Mouse (Mus musculus) thymus, adult 2 months (tissue): ENCODE results near the gene Prodh2. TPM values are rescaled to one million over a fixed set of nuclear protein-coding genes. Genes with fewer than 3 reads are reported as not detected.

Experiments
- DNase-seq: peaks from one replicate; pipeline ENCODE4 v3.0.0; 2021
- H3K27ac ChIP-seq: fragments of 200-500 bp; 2 replicates; pipeline ENCODE4 v1.5.1; 2012; ENCODE audit warnings: low read length, control low read depth; ENCODE audit not compliant: control insufficient read depth, insufficient read depth
- H3K27me3 ChIP-seq: fragments of 200-500 bp; 2 replicates; pipeline ENCODE4 v1.6.1; 2012; ENCODE audit warnings: mild to moderate bottlenecking, low read length, moderate library complexity, mixed read lengths; ENCODE audit not compliant: control insufficient read depth, insufficient read depth
- H3K36me3 ChIP-seq: fragments of 200-500 bp; 2 replicates; pipeline ENCODE4 v1.6.1; 2012; ENCODE audit warnings: mild to moderate bottlenecking, low read length, moderate library complexity; ENCODE audit not compliant: control insufficient read depth, insufficient read depth
- H3K4me1 ChIP-seq: fragments of 200-500 bp; replicated peaks from 2 replicates; pipeline ENCODE4 v1.6.1; 2012; ENCODE audit warnings: low read length; ENCODE audit not compliant: control insufficient read depth, insufficient read depth
- H3K4me3 ChIP-seq: fragments of 200-500 bp; 2 replicates; pipeline ENCODE4 v1.5.1; 2012; ENCODE audit warnings: mild to moderate bottlenecking, low read length, control low read depth, moderate library complexity; ENCODE audit not compliant: control insufficient read depth, insufficient read depth
- CTCF ChIP-seq: fragments of 200-500 bp; IDR thresholded peaks from 2 replicates; pipeline ENCODE4 v1.5.1; 2012; ENCODE audit warnings: mild to moderate bottlenecking, control low read depth, low read length, moderate library complexity, borderline replicate concordance; ENCODE audit not compliant: control insufficient read depth, poor library complexity, insufficient read depth; ENCODE audit errors: extremely low read depth
- POLR2A ChIP-seq: fragments of 200-500 bp; IDR thresholded peaks from 2 replicates; pipeline ENCODE4 v1.6.1; 2012; ENCODE audit warnings: mild to moderate bottlenecking, low read length, control low read depth, moderate library complexity; ENCODE audit not compliant: control insufficient read depth, poor library complexity, insufficient read depth; ENCODE audit errors: extremely low read depth
- WGBS: fragments of 180-500 bp; shearing (Covaris S2); methylation state at CpG from one replicate; pipeline ENCODE4 v1.1.7; 2018; 5-methylcytosine and 5-hydroxymethylcytosine counted together
- polyA plus RNA-seq: library from polyadenylated mRNA; depleted of rRNA; stranded (reverse); fragments of >200 nt; gene quantifications from 2 replicates; pipeline ENCODE4 v1.2.3, GENCODE M21; 2012

Prodh2 gene
- polyA plus RNA-seq, 1 experiment = 0.13 TPM

- TF ChIP-seq CTCF (peak; percentile 48; the same call in 1 of the 2 replicates), POLR2A (peak; percentile 71; the same call in 1 of the 2 replicates)
- peak within 1 kb of the TSS; percentile 97 for H3K27ac ChIP-seq
- H3K27me3 ChIP-seq = no peaks in the 10 kb centered on the region
- H3K4me1 ChIP-seq = peaks cover 11% of the 10 kb centered on the region
- H3K4me3 ChIP-seq = peak within 1 kb of the TSS; percentile 89
- DNase-seq = peak; percentile 97
- H3K36me3 ChIP-seq = peaks cover 19% of the 10 kb centered on the region
- under 1% methylated on average over 44 of the region's 44 CpGs for WGBS
Observed at GRCm38 (mm10) chr7:30552102-30553020, 58.9 kb downstream of the Prodh2 start, which contains the start of the genes Hspb6 and Proser3. Gene Hspb6 (plus strand): TSS chr7:30552178. Gene Proser3 (minus strand): TSS chr7:30552299.

DNA sequence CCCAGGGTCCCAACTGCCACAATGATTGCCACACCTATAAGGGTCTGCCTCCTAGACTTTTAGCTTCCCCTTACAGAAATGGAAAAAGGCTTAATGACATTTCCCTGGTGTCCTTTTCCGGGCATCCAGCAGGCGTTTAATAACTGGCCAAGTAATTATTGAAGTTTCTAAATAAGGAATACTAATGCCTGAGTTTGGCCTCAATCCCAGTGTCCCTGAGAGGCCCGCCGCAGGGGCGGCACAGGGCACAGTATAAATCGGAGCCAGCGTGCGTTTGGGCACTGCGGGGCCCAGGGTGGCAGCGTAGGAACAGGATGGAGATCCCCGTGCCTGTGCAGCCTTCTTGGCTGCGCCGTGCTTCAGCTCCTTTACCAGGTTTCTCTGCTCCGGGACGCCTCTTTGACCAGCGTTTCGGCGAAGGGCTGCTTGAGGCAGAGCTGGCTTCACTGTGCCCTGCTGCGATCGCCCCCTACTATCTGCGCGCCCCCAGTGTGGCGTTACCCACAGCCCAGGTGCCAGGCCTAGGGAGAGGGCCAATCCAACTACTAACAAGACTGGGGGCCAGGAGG lies 59.7 kb downstream of the Prodh2 start:
- no peaks in the 10 kb centered on the region for H3K27me3 ChIP-seq
- H3K4me3 ChIP-seq = peak overlapping the region; percentile 89
- TF ChIP-seq POLR2A (no peak), CTCF (no peak)
- WGBS = 1% methylated on average over 23 of the region's 23 CpGs
- peak overlapping the region; percentile 76; the same call in 1 of the 2 replicates for H3K27ac ChIP-seq
- H3K4me1 ChIP-seq = peaks cover 13% of the 10 kb centered on the region
- no peak for DNase-seq
- peaks cover 19% of the 10 kb centered on the region for H3K36me3 ChIP-seq

GRCm38 (mm10) chr7:30553810-30554584 lies 60.6 kb downstream of the Prodh2 start:
- 87% methylated on average over 22 of the region's 22 CpGs for WGBS
- TF ChIP-seq CTCF (no peak), POLR2A (no peak)
- DNase-seq = no peak

DNA sequence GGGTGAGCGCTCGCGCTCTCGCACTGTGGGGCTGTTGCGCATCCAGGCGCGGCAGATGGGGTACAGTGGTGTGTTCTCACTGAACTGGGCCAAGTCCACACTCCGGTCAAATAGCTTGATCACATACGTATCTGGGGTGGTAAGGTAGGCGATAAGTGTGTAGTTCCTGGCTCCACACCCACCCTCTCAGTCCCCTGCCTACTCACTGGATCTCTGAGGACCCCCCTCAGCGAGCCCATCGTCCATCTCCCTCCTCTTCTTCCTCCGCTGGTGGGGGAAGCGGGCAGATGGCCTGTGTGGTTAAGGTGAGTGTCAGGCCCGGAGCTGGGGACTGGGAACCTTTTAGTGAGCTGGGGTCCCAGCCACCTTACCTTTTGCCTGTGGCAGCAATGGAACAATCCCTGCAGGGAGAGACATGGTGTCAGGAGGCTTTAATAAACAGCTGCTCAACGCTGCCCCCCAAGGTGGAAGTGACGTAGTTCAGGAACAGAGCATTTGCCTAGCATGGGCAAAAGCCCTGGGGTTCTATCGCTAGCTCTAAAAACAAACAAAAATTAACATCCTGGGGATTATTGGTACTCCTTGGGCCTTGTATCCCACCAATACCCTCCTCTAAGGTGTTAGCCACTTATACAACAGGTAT lies 63.6 kb downstream of the Prodh2 start:
- no peaks in the 10 kb centered on the region for H3K27me3 ChIP-seq
- 94% methylated on average over 18 of the region's 18 CpGs for WGBS
- peak; percentile 42 for DNase-seq
- H3K4me3 ChIP-seq = no peak overlapping the region
- H3K27ac ChIP-seq = no peak overlapping the region
- H3K36me3 ChIP-seq = peaks cover 19% of the 10 kb centered on the region
- H3K4me1 ChIP-seq = peaks cover 20% of the 10 kb centered on the region
- TF ChIP-seq CTCF (no peak), POLR2A (no peak)

More at GRCm38 (mm10) chr7:30553810-30554584, 60.6 kb downstream of the Prodh2 start:
- H3K4me1 ChIP-seq = peaks cover 18% of the 10 kb centered on the region
- peaks cover 19% of the 10 kb centered on the region for H3K36me3 ChIP-seq
- no peaks in the 10 kb centered on the region for H3K27me3 ChIP-seq
- no peak overlapping the region for H3K4me3 ChIP-seq
- H3K27ac ChIP-seq = no peak overlapping the region

DNA sequence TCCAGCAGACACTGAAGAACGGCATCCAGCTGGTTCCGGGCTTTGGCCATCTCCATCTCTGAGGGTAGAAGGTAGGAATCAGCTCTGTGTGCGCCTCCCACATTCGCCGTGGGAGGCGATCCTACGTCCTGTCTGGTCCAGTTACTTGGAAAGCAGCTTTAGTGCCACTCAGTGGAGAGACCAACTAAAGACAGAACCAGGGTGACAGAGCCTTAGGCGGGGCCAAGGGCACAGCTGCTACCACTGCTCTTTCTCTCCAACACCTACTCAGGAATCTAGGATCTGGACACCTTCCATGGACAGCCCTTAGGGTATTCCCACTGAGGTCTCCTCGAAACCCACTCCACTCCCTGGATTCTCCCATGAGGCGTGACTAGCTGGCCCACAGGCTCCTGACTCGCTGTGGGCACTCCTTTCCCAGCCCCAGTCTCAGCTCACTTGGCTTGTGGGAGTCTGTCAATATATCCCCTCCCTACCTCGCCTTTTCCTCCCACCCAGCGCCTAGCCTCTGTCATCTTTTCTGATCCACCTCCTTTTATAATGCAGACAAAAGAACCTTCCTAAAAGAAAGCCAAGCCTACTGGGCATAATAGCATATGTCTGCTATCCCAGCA lies 64.6 kb downstream of the Prodh2 start:
- H3K27me3 ChIP-seq = no peaks in the 10 kb centered on the region
- peaks cover 19% of the 10 kb centered on the region for H3K4me1 ChIP-seq
- peaks cover 19% of the 10 kb centered on the region for H3K36me3 ChIP-seq
- no peak for DNase-seq
- H3K27ac ChIP-seq = no peak overlapping the region
- H3K4me3 ChIP-seq = no peak overlapping the region
- WGBS = 93% methylated on average over 13 of the region's 13 CpGs
- no peak for TF ChIP-seq POLR2A
- no peak for TF ChIP-seq CTCF
